Mouse (Mus musculus): ENCODE results near the gene Mast4. TPM values are rescaled to one million over a fixed set of nuclear protein-coding genes. Genes with fewer than 3 reads are reported as not detected.

Mast4 gene
- polyA plus RNA-seq, 1 experiment = 10.4 TPM

- no peak for DNase-seq
- Histone ChIP-seq H3K4me1 (replicated peaks; ENCODE audit: control insufficient read depth, insufficient read depth, low read length) (no peaks in the 10 kb centered on the region), H3K36me3 (ENCODE audit: control insufficient read depth, insufficient read depth, low read length) (no peaks in the 10 kb centered on the region), H3K4me3 (ENCODE audit: control insufficient read depth, insufficient read depth, low read length) (no peak overlapping the region), H3K27ac (ENCODE audit: control insufficient read depth, insufficient read depth, low read length) (no peak overlapping the region), H3K27me3 (ENCODE audit: control insufficient read depth, insufficient read depth, low read length) (peaks cover 7% of the 10 kb centered on the region; the same call in 1 of the 2 replicates)
- TF ChIP-seq POLR2A (IDR thresholded peaks at IDR 0.05; ENCODE audit: control insufficient read depth, extremely low read depth, insufficient read depth, low read length, poor library complexity) (no peak), CTCF (IDR thresholded peaks at IDR 0.05; ENCODE audit: borderline replicate concordance, control insufficient read depth, extremely low read depth, insufficient read depth, low read length, poor library complexity) (no peak)
- 100% methylated on average over 1 of the region's 1 CpGs for WGBS
These were observed 240.6 kb downstream of the Mast4 start for GRCm38 (mm10) chr13:103093713-103094112.

GRCm38 (mm10) chr13:103085540-103086121 lies 248.7 kb downstream of the Mast4 start:
- 90% methylated on average over 15 of the region's 15 CpGs for WGBS
- TF ChIP-seq POLR2A (IDR thresholded peaks at IDR 0.05; ENCODE audit: control insufficient read depth, extremely low read depth, insufficient read depth, low read length, poor library complexity) (no peak), CTCF (IDR thresholded peaks at IDR 0.05; ENCODE audit: borderline replicate concordance, control insufficient read depth, extremely low read depth, insufficient read depth, low read length, poor library complexity) (no peak)
- no peaks in the 10 kb centered on the region for H3K27me3 ChIP-seq (ENCODE audit: control insufficient read depth, insufficient read depth, low read length)
- H3K4me1 ChIP-seq (replicated peaks; ENCODE audit: control insufficient read depth, insufficient read depth, low read length) = no peaks in the 10 kb centered on the region
- no peak for DNase-seq
- H3K27ac ChIP-seq (ENCODE audit: control insufficient read depth, insufficient read depth, low read length) = no peak overlapping the region
- H3K36me3 ChIP-seq (ENCODE audit: control insufficient read depth, insufficient read depth, low read length) = no peaks in the 10 kb centered on the region
- no peak overlapping the region for H3K4me3 ChIP-seq (ENCODE audit: control insufficient read depth, insufficient read depth, low read length)

- H3K4me1 ChIP-seq (replicated peaks; ENCODE audit: control insufficient read depth, insufficient read depth, low read length) = no peaks in the 10 kb centered on the region
- DNase-seq = no peak
- H3K36me3 ChIP-seq (ENCODE audit: control insufficient read depth, insufficient read depth, low read length) = no peaks in the 10 kb centered on the region
- H3K27ac ChIP-seq (ENCODE audit: control insufficient read depth, insufficient read depth, low read length) = no peak overlapping the region
- 77% methylated on average over 6 of the region's 6 CpGs for WGBS
- H3K27me3 ChIP-seq (ENCODE audit: control insufficient read depth, insufficient read depth, low read length) = no peaks in the 10 kb centered on the region
- no peak for TF ChIP-seq CTCF (IDR thresholded peaks at IDR 0.05; ENCODE audit: borderline replicate concordance, control insufficient read depth, extremely low read depth, insufficient read depth, low read length, poor library complexity)
- no peak for TF ChIP-seq POLR2A (IDR thresholded peaks at IDR 0.05; ENCODE audit: control insufficient read depth, extremely low read depth, insufficient read depth, low read length, poor library complexity)
- H3K4me3 ChIP-seq (ENCODE audit: control insufficient read depth, insufficient read depth, low read length) = no peak overlapping the region
These were observed 251.4 kb downstream of the Mast4 start for GRCm38 (mm10) chr13:103082891-103083290.

- no peaks in the 10 kb centered on the region for H3K4me1 ChIP-seq (replicated peaks; ENCODE audit: control insufficient read depth, insufficient read depth, low read length)
- H3K27ac ChIP-seq (ENCODE audit: control insufficient read depth, insufficient read depth, low read length) = no peak overlapping the region
- H3K36me3 ChIP-seq (ENCODE audit: control insufficient read depth, insufficient read depth, low read length) = no peaks in the 10 kb centered on the region
- H3K27me3 ChIP-seq (ENCODE audit: control insufficient read depth, insufficient read depth, low read length) = no peaks in the 10 kb centered on the region
- TF ChIP-seq CTCF (IDR thresholded peaks at IDR 0.05; ENCODE audit: borderline replicate concordance, control insufficient read depth, extremely low read depth, insufficient read depth, low read length, poor library complexity) = no peak
- TF ChIP-seq POLR2A (IDR thresholded peaks at IDR 0.05; ENCODE audit: control insufficient read depth, extremely low read depth, insufficient read depth, low read length, poor library complexity) = no peak
- no peak overlapping the region for H3K4me3 ChIP-seq (ENCODE audit: control insufficient read depth, insufficient read depth, low read length)
- DNase-seq = no peak
- WGBS = 92% methylated on average over 4 of the region's 4 CpGs
These were observed 254.5 kb downstream of the Mast4 start for GRCm38 (mm10) chr13:103079806-103080205.

- Histone ChIP-seq H3K4me3 (ENCODE audit: control insufficient read depth, insufficient read depth, low read length) (no peak overlapping the region), H3K4me1 (replicated peaks; ENCODE audit: control insufficient read depth, insufficient read depth, low read length) (no peaks in the 10 kb centered on the region), H3K27ac (ENCODE audit: control insufficient read depth, insufficient read depth, low read length) (no peak overlapping the region), H3K27me3 (ENCODE audit: control insufficient read depth, insufficient read depth, low read length) (no peaks in the 10 kb centered on the region), H3K36me3 (ENCODE audit: control insufficient read depth, insufficient read depth, low read length) (no peaks in the 10 kb centered on the region)
- no peak for DNase-seq
- WGBS = 97% methylated on average over 6 of the region's 6 CpGs
- TF ChIP-seq POLR2A (IDR thresholded peaks at IDR 0.05; ENCODE audit: control insufficient read depth, extremely low read depth, insufficient read depth, low read length, poor library complexity) (no peak), CTCF (IDR thresholded peaks at IDR 0.05; ENCODE audit: borderline replicate concordance, control insufficient read depth, extremely low read depth, insufficient read depth, low read length, poor library complexity) (no peak)
These were observed 255.5 kb downstream of the Mast4 start for GRCm38 (mm10) chr13:103078815-103079214.

GRCm38 (mm10) chr13:103073461-103073860 lies 260.8 kb downstream of the Mast4 start:
- DNase-seq = no peak
- TF ChIP-seq CTCF (IDR thresholded peaks at IDR 0.05; ENCODE audit: borderline replicate concordance, control insufficient read depth, extremely low read depth, insufficient read depth, low read length, poor library complexity) (no peak), POLR2A (IDR thresholded peaks at IDR 0.05; ENCODE audit: control insufficient read depth, extremely low read depth, insufficient read depth, low read length, poor library complexity) (no peak)
- 77% methylated on average over 4 of the region's 4 CpGs for WGBS
- Histone ChIP-seq H3K4me3 (ENCODE audit: control insufficient read depth, insufficient read depth, low read length) (no peak overlapping the region), H3K36me3 (ENCODE audit: control insufficient read depth, insufficient read depth, low read length) (no peaks in the 10 kb centered on the region), H3K4me1 (replicated peaks; ENCODE audit: control insufficient read depth, insufficient read depth, low read length) (no peaks in the 10 kb centered on the region), H3K27ac (ENCODE audit: control insufficient read depth, insufficient read depth, low read length) (no peak overlapping the region), H3K27me3 (ENCODE audit: control insufficient read depth, insufficient read depth, low read length) (no peaks in the 10 kb centered on the region)

- Histone ChIP-seq H3K4me3 (ENCODE audit: control insufficient read depth, insufficient read depth, low read length) (no peak overlapping the region), H3K27ac (ENCODE audit: control insufficient read depth, insufficient read depth, low read length) (no peak overlapping the region), H3K4me1 (replicated peaks; ENCODE audit: control insufficient read depth, insufficient read depth, low read length) (no peaks in the 10 kb centered on the region), H3K36me3 (ENCODE audit: control insufficient read depth, insufficient read depth, low read length) (no peaks in the 10 kb centered on the region), H3K27me3 (ENCODE audit: control insufficient read depth, insufficient read depth, low read length) (no peaks in the 10 kb centered on the region)
- TF ChIP-seq POLR2A (IDR thresholded peaks at IDR 0.05; ENCODE audit: control insufficient read depth, extremely low read depth, insufficient read depth, low read length, poor library complexity) (no peak), CTCF (IDR thresholded peaks at IDR 0.05; ENCODE audit: borderline replicate concordance, control insufficient read depth, extremely low read depth, insufficient read depth, low read length, poor library complexity) (no peak)
- 87% methylated on average over 3 of the region's 3 CpGs for WGBS
- DNase-seq = no peak
These were observed 262.5 kb downstream of the Mast4 start for GRCm38 (mm10) chr13:103071783-103072182.

Measured in thymus, adult 2 months (tissue).